Mouse (Mus musculus): ENCODE results near the gene Glis2. TPM values are rescaled to one million over a fixed set of nuclear protein-coding genes. Genes with fewer than 3 reads are reported as not detected.
A peak's percentile ranks its signal among the peaks of the same experiment; 100 is the strongest.

Glis2 gene
- total RNA-seq, 2 experiments from 2014 or later: 4.0 to 7.3 TPM

GRCm38 (mm10) chr16:4656571-4657081, 62.1 kb downstream of the Glis2 start:
- DNase-seq (ENCODE audit: low spot score): no peak

GRCm38 (mm10) chr16:4658781-4659245, 64.3 kb downstream of the Glis2 start:
- no peak for DNase-seq (ENCODE audit: low spot score)

GRCm38 (mm10) chr16:4659326-4659725, 64.8 kb downstream of the Glis2 start:
- DNase-seq (ENCODE audit: low spot score): no peak

GRCm38 (mm10) chr16:4661605-4662004, 67.1 kb downstream of the Glis2 start:
- DNase-seq (ENCODE audit: low spot score): no peak

GRCm38 (mm10) chr16:4663806-4664205, 69.3 kb downstream of the Glis2 start:
- no peak for DNase-seq (ENCODE audit: low spot score)

GRCm38 (mm10) chr16:4665726-4666125, 71.2 kb downstream of the Glis2 start:
- no peak for DNase-seq (ENCODE audit: low spot score)

GRCm38 (mm10) chr16:4667190-4667808, 72.8 kb downstream of the Glis2 start:
- peak; percentile 90 for DNase-seq (ENCODE audit: low spot score)

- DNase-seq (ENCODE audit: low spot score): no peak
Observed at GRCm38 (mm10) chr16:4670317-4670716, 75.8 kb downstream of the Glis2 start.

- DNase-seq (ENCODE audit: low spot score): no peak
Observed at GRCm38 (mm10) chr16:4674091-4674490, 79.6 kb downstream of the Glis2 start.

Other genes with a start within 250 kb of the Glis2 start
- 10 to 100 TPM; 33.7 to 36.2 TPM for gene Adcy9, start 174.2 kb upstream of the Glis2 start, total RNA-seq (2021)
- 1,000 to 10,000 TPM; 1,111 to 1,154 TPM for gene Srl, start 52.9 kb upstream of the Glis2 start, total RNA-seq (2021)
- gene Tfap4, start 34.9 kb upstream of the Glis2 start, total RNA-seq (2021): 1 to 10 TPM; 2.7 to 2.9 TPM
- gene Pam16, start 30.3 kb downstream of the Glis2 start, total RNA-seq (2021): 100 to 1,000 TPM; 108 to 113 TPM
- 1 to 10 TPM; 4.1 to 5.0 TPM for gene Vasn, start 45.2 kb downstream of the Glis2 start, total RNA-seq (2021)
- gene Dnaja3, start 45.3 kb downstream of the Glis2 start, total RNA-seq (2021): 100 to 1,000 TPM in 1 of 2 experiments, 10 to 100 TPM in 1; 91.1 to 101 TPM
- 10 to 100 TPM; 13.9 to 14.4 TPM for gene Coro7, start 85.1 kb downstream of the Glis2 start, total RNA-seq (2021)
- 1 to 10 TPM; 2.5 to 2.9 TPM for gene Nmral1, start 124.6 kb downstream of the Glis2 start, total RNA-seq (2021)
- gene Hmox2, start 131.6 kb downstream of the Glis2 start, total RNA-seq (2021): 10 to 100 TPM; 37.6 to 46.7 TPM
- gene Cdip1, start 195.6 kb downstream of the Glis2 start, total RNA-seq (2021): 10 to 100 TPM; 73.7 to 74.7 TPM
- not detected for gene 4930562C15Rik, start 240.7 kb downstream of the Glis2 start, total RNA-seq (2021)